Mouse (Mus musculus): ENCODE data around the gene Ptpn5.

DNA sequence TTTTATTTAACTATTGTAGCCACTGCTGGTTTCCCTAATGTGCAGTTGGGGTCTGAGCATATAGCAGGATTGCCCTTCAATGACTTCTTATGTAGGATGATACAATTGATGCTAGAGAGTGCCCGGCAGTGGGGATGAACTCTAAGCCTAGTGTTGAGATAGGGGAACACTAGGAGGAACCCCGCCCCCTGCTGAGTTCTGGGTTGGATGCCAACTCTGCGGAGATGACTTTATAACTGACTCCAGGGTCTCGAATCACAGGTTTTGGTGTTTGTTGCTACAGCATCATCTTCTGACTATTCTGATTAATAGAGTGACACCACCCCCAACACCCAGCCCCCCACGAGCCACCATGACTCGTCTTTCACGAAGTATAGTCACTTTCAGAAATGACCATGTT, 14.8 kb upstream of the Ptpn5 start:
- TF ChIP-seq CTCF (IDR thresholded peaks at IDR 0.05; ENCODE audit: borderline replicate concordance, insufficient read depth, low read depth, low read length) (no peak), POLR2A (IDR thresholded peaks at IDR 0.05; ENCODE audit: borderline replicate concordance, insufficient read depth, low read length) (no peak)

All from cerebellum, adult 2 months (tissue).